Mouse (Mus musculus) liver, adult 2 months (tissue): ENCODE measurements at regions not wholly inside any gene's neighbourhood (a gene's known extent, or its start where the extent isn't known, plus 50 kb on each side); places are given as distances from the start of the nearest gene placed in this dataset.

Experiments
- CTCF ChIP-seq: fragments of 200-500 bp; IDR thresholded peaks from 2 replicates; pipeline ENCODE4 v1.5.1; 2011; ENCODE audit warnings: low read depth, low read length, control low read depth
- POLR2A ChIP-seq: fragments of 200-500 bp; IDR thresholded peaks from 2 replicates; pipeline ENCODE4 v1.6.1; 2011; ENCODE audit warnings: low read length, control low read depth; ENCODE audit not compliant: insufficient read depth; ENCODE audit errors: extremely low read depth

GRCm38 (mm10) chr6:73365306-73365705, 104.2 kb downstream of the 4931417E11Rik start:
- TF ChIP-seq POLR2A, result no peak
- no peak for TF ChIP-seq CTCF
